Mouse (Mus musculus): Measurements from ENCODE around the gene Hmg20b. TPM values are rescaled to one million over a fixed set of nuclear protein-coding genes. Genes with fewer than 3 reads are reported as not detected.

Gene Hmg20b
- polyA plus RNA-seq, 1 experiment from 2014 or later = 94.6 TPM

GRCm38 (mm10) chr10:81362336-81362949 is 12.2 kb upstream of the Hmg20b start:
- H3K4me1 ChIP-seq = peaks cover 82% of the 10 kb centered on the region
- H3K9ac ChIP-seq = no peak overlapping the region
- H3K36me3 ChIP-seq = peaks cover 24% of the 10 kb centered on the region
- no peaks in the 10 kb centered on the region for H3K9me3 ChIP-seq (replicated peaks)
- H3K4me2 ChIP-seq = 0 out of 2 replicates have a peak overlapping the region, but pooled peaks have one; percentile 0
- WGBS = 80% methylated on average over 12 of the region's 12 CpGs
- H3K27me3 ChIP-seq = peaks cover 18% of the 10 kb centered on the region
- no peak overlapping the region for H3K4me3 ChIP-seq (replicated peaks)
- no peak overlapping the region for H3K27ac ChIP-seq
- ATAC-seq (replicated peaks; ENCODE audit: low FRiP score) = no peak

- 58% methylated on average over 8 of the region's 8 CpGs for WGBS
- Histone ChIP-seq H3K9me3 (replicated peaks) (no peaks in the 10 kb centered on the region), H3K27me3 (peaks cover 18% of the 10 kb centered on the region), H3K9ac (no peak overlapping the region), H3K4me3 (replicated peaks) (no peak overlapping the region), H3K27ac (no peak overlapping the region), H3K4me2 (no peak overlapping the region), H3K4me1 (peaks cover 86% of the 10 kb centered on the region), H3K36me3 (0 out of 2 replicates have a peak, but pooled peaks cover 10% of the 10 kb centered on the region)
- no peak for ATAC-seq (replicated peaks; ENCODE audit: low FRiP score)
Measured at GRCm38 (mm10) chr10:81360721-81361120, 10.4 kb upstream of the Hmg20b start.

- peak overlapping the region; percentile 99 for H3K4me2 ChIP-seq
- H3K4me3 ChIP-seq (replicated peaks) = peak overlapping the region; percentile 86
- ATAC-seq (replicated peaks; ENCODE audit: low FRiP score) = no peak
- H3K36me3 ChIP-seq = 0 out of 2 replicates have a peak, but pooled peaks cover 10% of the 10 kb centered on the region
- H3K27ac ChIP-seq = peak overlapping the region; percentile 43; the same call in 1 of the 2 replicates
- H3K9ac ChIP-seq = 0 out of 2 replicates have a peak overlapping the region, but pooled peaks have one; percentile 81
- peaks cover 14% of the 10 kb centered on the region for H3K27me3 ChIP-seq
- peaks cover 67% of the 10 kb centered on the region for H3K4me1 ChIP-seq
- WGBS = 44% methylated on average over 1 of the region's 1 CpGs
- no peaks in the 10 kb centered on the region for H3K9me3 ChIP-seq (replicated peaks)
Measured at GRCm38 (mm10) chr10:81358841-81359240, 8.6 kb upstream of the Hmg20b start.

GRCm38 (mm10) chr10:81358209-81358608 is 7.9 kb upstream of the Hmg20b start:
- Histone ChIP-seq H3K9me3 (replicated peaks) (no peaks in the 10 kb centered on the region), H3K27ac (0 out of 2 replicates have a peak overlapping the region, but pooled peaks have one; percentile 43), H3K9ac (peak overlapping the region; percentile 81), H3K27me3 (peaks cover 8% of the 10 kb centered on the region), H3K36me3 (0 out of 2 replicates have a peak, but pooled peaks cover 10% of the 10 kb centered on the region), H3K4me2 (peak overlapping the region; percentile 99), H3K4me1 (peaks cover 61% of the 10 kb centered on the region), H3K4me3 (replicated peaks) (peak overlapping the region; percentile 86)
- no peak for ATAC-seq (replicated peaks; ENCODE audit: low FRiP score)
- WGBS = 35% methylated on average over 4 of the region's 4 CpGs

GRCm38 (mm10) chr10:81356991-81357844 is 6.9 kb upstream of the Hmg20b start, which contains the start of gene Mfsd12:
Gene Mfsd12, plus strand, starts transcription at chr10:81357491.
- no peaks in the 10 kb centered on the region for H3K9me3 ChIP-seq (replicated peaks)
- peak within 1 kb of the TSS; percentile 81 for H3K9ac ChIP-seq
- peaks cover 51% of the 10 kb centered on the region for H3K4me1 ChIP-seq
- peak within 1 kb of the TSS; percentile 86 for H3K4me3 ChIP-seq (replicated peaks)
- H3K4me2 ChIP-seq = peak within 1 kb of the TSS; percentile 99
- H3K27me3 ChIP-seq = no peaks in the 10 kb centered on the region
- peak; percentile 87 for ATAC-seq (replicated peaks; ENCODE audit: low FRiP score)
- H3K27ac ChIP-seq = peak within 1 kb of the TSS; percentile 43; the same call in 1 of the 2 replicates
- WGBS = 2% methylated on average over 79 of the region's 79 CpGs
- H3K36me3 ChIP-seq = 0 out of 2 replicates have a peak, but pooled peaks cover 10% of the 10 kb centered on the region

- H3K4me2 ChIP-seq = peak overlapping the region; percentile 99
- 0 out of 2 replicates have a peak, but pooled peaks cover 4% of the 10 kb centered on the region for H3K36me3 ChIP-seq
- peak overlapping the region; percentile 14; the same call in 1 of the 2 replicates for H3K27ac ChIP-seq
- H3K9ac ChIP-seq = no peak overlapping the region
- H3K27me3 ChIP-seq = no peaks in the 10 kb centered on the region
- ATAC-seq (replicated peaks; ENCODE audit: low FRiP score) = no peak
- 49% methylated on average over 12 of the region's 12 CpGs for WGBS
- H3K4me3 ChIP-seq (replicated peaks) = peak overlapping the region; percentile 86
- peaks cover 46% of the 10 kb centered on the region for H3K4me1 ChIP-seq
- no peaks in the 10 kb centered on the region for H3K9me3 ChIP-seq (replicated peaks)
Measured at GRCm38 (mm10) chr10:81356352-81356990, 6.2 kb upstream of the Hmg20b start.

- Histone ChIP-seq H3K4me2 (no peak overlapping the region), H3K27ac (no peak overlapping the region), H3K4me3 (replicated peaks) (no peak overlapping the region), H3K9ac (no peak overlapping the region), H3K9me3 (replicated peaks) (no peaks in the 10 kb centered on the region), H3K36me3 (no peaks in the 10 kb centered on the region), H3K4me1 (peaks cover 44% of the 10 kb centered on the region), H3K27me3 (no peaks in the 10 kb centered on the region)
- WGBS = 71% methylated on average over 4 of the region's 4 CpGs
- no peak for ATAC-seq (replicated peaks; ENCODE audit: low FRiP score)
Measured at GRCm38 (mm10) chr10:81355533-81355932, 5.3 kb upstream of the Hmg20b start.

GRCm38 (mm10) chr10:81354738-81355477 is 4.6 kb upstream of the Hmg20b start:
- Histone ChIP-seq H3K36me3 (no peaks in the 10 kb centered on the region), H3K4me1 (peaks cover 39% of the 10 kb centered on the region), H3K4me3 (replicated peaks) (no peak overlapping the region), H3K9ac (no peak overlapping the region), H3K4me2 (no peak overlapping the region), H3K27ac (no peak overlapping the region), H3K9me3 (replicated peaks) (no peaks in the 10 kb centered on the region), H3K27me3 (no peaks in the 10 kb centered on the region)
- WGBS = 67% methylated on average over 9 of the region's 9 CpGs
- no peak for ATAC-seq (replicated peaks; ENCODE audit: low FRiP score)

GRCm38 (mm10) chr10:81351678-81352291 is 1.5 kb upstream of the Hmg20b start:
- WGBS = 28% methylated on average over 9 of the region's 9 CpGs

GRCm38 (mm10) chr10:81349961-81350350 is 324 bp downstream of the Hmg20b start:
- Histone ChIP-seq H3K27me3 (peaks cover 3% of the 10 kb centered on the region; the same call in 1 of the 2 replicates), H3K9ac (peak overlapping the region; percentile 80), H3K4me3 (replicated peaks) (peak overlapping the region; percentile 84), H3K36me3 (peaks cover 24% of the 10 kb centered on the region), H3K9me3 (replicated peaks) (no peaks in the 10 kb centered on the region), H3K4me2 (peak overlapping the region; percentile 90), H3K27ac (peak overlapping the region; percentile 81), H3K4me1 (peaks cover 41% of the 10 kb centered on the region)
- WGBS = under 1% methylated on average over 29 of the region's 29 CpGs
- peak; percentile 31 for ATAC-seq (replicated peaks; ENCODE audit: low FRiP score)

More at GRCm38 (mm10) chr10:81351678-81352291, 1.5 kb upstream of the Hmg20b start:
- no peak overlapping the region for H3K4me2 ChIP-seq
- H3K4me1 ChIP-seq = peaks cover 38% of the 10 kb centered on the region
- H3K4me3 ChIP-seq (replicated peaks) = no peak overlapping the region
- no peak for ATAC-seq (replicated peaks; ENCODE audit: low FRiP score)
- H3K9me3 ChIP-seq (replicated peaks) = no peaks in the 10 kb centered on the region
- H3K9ac ChIP-seq = no peak overlapping the region
- peaks cover 17% of the 10 kb centered on the region for H3K36me3 ChIP-seq
- H3K27ac ChIP-seq = no peak overlapping the region
- no peaks in the 10 kb centered on the region for H3K27me3 ChIP-seq

GRCm38 (mm10) chr10:81349146-81349545 is 1.1 kb downstream of the Hmg20b start:
- peaks cover 41% of the 10 kb centered on the region for H3K4me1 ChIP-seq
- H3K4me3 ChIP-seq (replicated peaks) = peak overlapping the region; percentile 84
- H3K36me3 ChIP-seq = peaks cover 24% of the 10 kb centered on the region
- no peak for ATAC-seq (replicated peaks; ENCODE audit: low FRiP score)
- H3K4me2 ChIP-seq = peak overlapping the region; percentile 90
- peak overlapping the region; percentile 80 for H3K9ac ChIP-seq
- H3K27me3 ChIP-seq = peaks cover 11% of the 10 kb centered on the region
- WGBS = 3% methylated on average over 12 of the region's 12 CpGs
- H3K27ac ChIP-seq = peak overlapping the region; percentile 60
- H3K9me3 ChIP-seq (replicated peaks) = no peaks in the 10 kb centered on the region

Measured in kidney, embryonic 15.5 days (tissue).